ENCODE assay signal across 23 mouse cellular contexts in the genomic region with DNA sequence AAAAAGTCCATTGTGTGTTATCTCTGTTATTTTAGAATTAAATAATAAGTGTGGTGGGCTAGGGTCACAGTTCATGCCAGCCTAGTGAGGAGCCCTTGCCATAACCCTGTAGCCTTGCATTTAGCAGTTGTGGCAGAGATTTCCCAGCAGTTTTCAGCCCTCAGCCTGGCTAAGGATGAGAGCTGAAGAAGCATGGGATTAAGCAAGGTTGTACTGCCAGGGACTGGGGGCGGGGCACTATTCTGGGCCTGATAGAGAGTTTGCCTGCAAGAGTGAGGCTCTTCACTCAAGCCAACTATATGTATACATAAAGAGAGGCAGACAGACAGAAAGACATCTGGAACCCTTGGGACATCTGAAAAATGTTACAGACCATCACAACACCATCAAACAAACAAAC.
"Had no signal": no experiment of that assay in that cellular context is flagged by ENCODE, and none has a peak within 500 bp of the region (broad histone marks: within the 10 kb centered on the region; RNA-seq: fewer than 3 reads in every experiment).

No protein-coding gene starts in this region.

- H3K4me3 ChIP-seq: heart, embryonic 12.5 days; hindbrain, embryonic 10.5 days; hindbrain, embryonic 12.5 days; intestine, embryonic 15.5 days; layer of hippocampus, adult 2 months; left cerebral cortex, adult 2 months; limb, embryonic 10.5 days; limb, embryonic 12.5 days; liver, embryonic 15.5 days had no signal

- ATAC-seq: forebrain, postnatal 0 days; hindbrain, embryonic 16.5 days; inflammation-experienced regulatory T-cells, adult 6 months; intestine, embryonic 15.5 days; intestine, postnatal 0 days had no signal

- DNase-seq: forebrain, postnatal 0 days; gastrocnemius, postnatal 25 days; heart, adult 18-20 months; heart, postnatal 10 days; heart, postnatal 4 days; kidney, adult 18-20 months; kidney, adult 8-10 months; kidney, postnatal 14 days; kidney, postnatal 36 days had no signal

- H3K4me2 ChIP-seq: heart, embryonic 12.5 days; hindbrain, embryonic 12.5 days; hindbrain, embryonic 14.5 days; intestine, embryonic 15.5 days; limb, embryonic 12.5 days; liver, embryonic 15.5 days had no signal

- H3K4me1 ChIP-seq: hindbrain, embryonic 10.5 days; hindbrain, embryonic 12.5 days; intestine, embryonic 15.5 days; limb, embryonic 10.5 days; limb, embryonic 12.5 days had no signal

- H3K27ac ChIP-seq: hindbrain, embryonic 10.5 days; hindbrain, embryonic 12.5 days; hindbrain, embryonic 14.5 days; intestine, embryonic 15.5 days; kidney, postnatal 0 days; layer of hippocampus, adult 2 months; left cerebral cortex, adult 2 months; limb, embryonic 10.5 days; limb, embryonic 12.5 days had no signal

- H3K9me3 ChIP-seq: heart, embryonic 12.5 days; hindbrain, embryonic 10.5 days; hindbrain, embryonic 12.5 days; intestine, embryonic 15.5 days; limb, embryonic 10.5 days; limb, embryonic 12.5 days; liver, embryonic 15.5 days had no signal

- H3K27me3 ChIP-seq: heart, embryonic 12.5 days; hindbrain, embryonic 12.5 days; intestine, embryonic 15.5 days; liver, embryonic 15.5 days had no signal

- H3K36me3 ChIP-seq: heart, embryonic 12.5 days; hindbrain, embryonic 10.5 days; hindbrain, embryonic 12.5 days; intestine, embryonic 15.5 days; limb, embryonic 10.5 days; limb, embryonic 12.5 days; liver, embryonic 15.5 days had no signal

- H3K9ac ChIP-seq: forebrain, postnatal 0 days; heart, embryonic 12.5 days; hindbrain, embryonic 12.5 days; hindbrain, embryonic 14.5 days; intestine, embryonic 15.5 days; limb, embryonic 12.5 days; liver, embryonic 15.5 days had no signal
